Mouse (Mus musculus): ENCODE results near the gene Ptprg. TPM values are rescaled to one million over a fixed set of nuclear protein-coding genes. Genes with fewer than 3 reads are reported as not detected.

Gene Ptprg
- total RNA-seq, 2 experiments from 2014 or later, result 85.9 to 111 TPM

DNA sequence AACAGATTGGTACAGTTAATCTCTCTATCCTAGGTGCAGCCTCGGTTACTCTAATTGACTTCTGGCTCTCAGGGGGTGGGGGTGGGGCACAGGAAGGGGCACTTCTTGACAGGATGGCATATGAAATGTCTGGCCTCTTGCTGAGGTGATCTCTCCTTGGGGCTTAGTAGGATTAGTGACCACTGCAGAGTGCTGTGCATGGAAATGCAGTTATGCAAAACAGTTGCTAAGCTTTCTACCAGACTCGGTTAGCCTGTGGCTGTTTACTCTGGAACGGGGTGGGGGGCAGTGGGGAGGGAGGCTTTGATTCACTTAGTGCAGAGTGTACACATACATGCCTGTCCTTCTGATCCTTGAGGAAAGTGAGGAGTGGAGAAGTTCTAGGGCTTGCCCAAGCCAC is 114.4 kb downstream of the Ptprg start:
- no peak overlapping the region for H3K4me3 ChIP-seq
- H3K27ac ChIP-seq, result no peak overlapping the region
- intact Hi-C loops (cut with DNase I), result no loop called here
- DNase-seq (ENCODE audit: extremely low spot score in 1 of 2, low spot score in 2 of 2), result no peak
- no peak for TF ChIP-seq CTCF (IDR thresholded peaks at IDR 0.05)

GRCm38 (mm10) chr14:11670847-11671246 is 117.5 kb downstream of the Ptprg start:
- H3K27ac ChIP-seq, result no peak overlapping the region
- no peak for TF ChIP-seq CTCF (IDR thresholded peaks at IDR 0.05)
- H3K4me3 ChIP-seq, result no peak overlapping the region
- no peak for DNase-seq (ENCODE audit: extremely low spot score in 1 of 2, low spot score in 2 of 2)
- intact Hi-C loops (cut with DNase I), result no loop called here

DNA sequence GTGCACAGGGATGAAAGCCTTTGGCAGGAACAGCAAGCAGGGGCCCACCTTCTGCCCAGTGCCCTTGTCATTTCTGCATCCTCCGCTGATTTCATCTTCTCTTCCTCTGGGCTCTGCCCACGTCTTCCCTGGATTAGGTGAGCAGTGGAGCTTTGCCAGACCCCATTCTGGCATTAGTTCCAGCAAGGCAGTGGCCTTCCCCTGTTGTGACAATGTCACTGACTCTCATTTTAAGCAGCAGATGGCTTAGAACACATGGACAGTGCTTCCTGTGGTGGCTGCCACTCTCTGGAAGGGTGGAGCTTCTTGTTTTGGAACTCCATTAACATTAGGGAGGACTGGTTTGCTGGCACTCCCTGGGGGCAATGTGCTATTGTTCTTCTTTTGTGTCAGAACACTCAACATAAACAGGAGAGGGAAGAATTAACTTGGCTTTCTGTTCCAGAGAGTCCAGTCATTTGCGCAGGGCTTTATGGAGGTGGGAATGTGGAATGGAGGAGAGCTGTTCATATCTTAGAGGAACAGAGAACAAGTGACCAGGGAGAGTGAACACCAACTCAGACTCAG is 119.7 kb downstream of the Ptprg start:
- TF ChIP-seq CTCF (IDR thresholded peaks at IDR 0.05), result no peak
- no peak overlapping the region for H3K4me3 ChIP-seq
- no peak for DNase-seq (ENCODE audit: extremely low spot score in 1 of 2, low spot score in 2 of 2)
- H3K27ac ChIP-seq, result no peak overlapping the region
- intact Hi-C loops (cut with DNase I), result no loop called here

- no peak overlapping the region for H3K4me3 ChIP-seq
- no peak overlapping the region for H3K27ac ChIP-seq
- intact Hi-C loops (cut with DNase I), result no loop called here
- DNase-seq (ENCODE audit: extremely low spot score in 1 of 2, low spot score in 2 of 2), result no peak
- TF ChIP-seq CTCF (IDR thresholded peaks at IDR 0.05), result no peak
These were observed 124.9 kb downstream of the Ptprg start for GRCm38 (mm10) chr14:11678201-11678600.

- intact Hi-C loops (cut with DNase I), result no loop called here
- no peak overlapping the region for H3K4me3 ChIP-seq
- no peak overlapping the region for H3K27ac ChIP-seq
- TF ChIP-seq CTCF (IDR thresholded peaks at IDR 0.05), result no peak
- DNase-seq (ENCODE audit: extremely low spot score in 1 of 2, low spot score in 2 of 2), result no peak
These were observed 126.4 kb downstream of the Ptprg start for GRCm38 (mm10) chr14:11679741-11680140.

DNA sequence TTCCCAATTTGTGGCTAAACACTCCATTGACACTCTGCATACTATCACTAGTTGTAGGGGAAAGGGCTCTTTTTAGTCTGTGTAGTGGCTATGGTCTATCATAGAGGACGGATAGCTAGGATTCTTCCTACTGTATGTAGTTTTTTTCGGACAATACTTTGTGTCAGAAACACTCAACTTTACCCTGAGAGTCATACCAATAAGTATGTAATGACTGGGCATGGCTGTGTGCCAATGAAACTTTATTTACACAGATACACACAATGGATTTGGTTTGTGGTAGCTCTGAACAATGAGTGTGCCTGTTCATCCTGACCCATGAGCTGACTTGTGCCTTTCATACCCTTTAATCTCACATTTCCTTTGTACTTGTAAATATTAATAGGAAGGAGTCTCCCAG is 127.3 kb downstream of the Ptprg start:
- TF ChIP-seq CTCF (IDR thresholded peaks at IDR 0.05), result no peak
- H3K4me3 ChIP-seq, result no peak overlapping the region
- no peak overlapping the region for H3K27ac ChIP-seq
- DNase-seq (ENCODE audit: extremely low spot score in 1 of 2, low spot score in 2 of 2), result no peak
- intact Hi-C loops (cut with DNase I), result no loop called here

GRCm38 (mm10) chr14:11682441-11682840 is 129.1 kb downstream of the Ptprg start:
- H3K4me3 ChIP-seq, result no peak overlapping the region
- TF ChIP-seq CTCF (IDR thresholded peaks at IDR 0.05), result no peak
- DNase-seq (ENCODE audit: extremely low spot score in 1 of 2, low spot score in 2 of 2), result no peak
- H3K27ac ChIP-seq, result no peak overlapping the region
- intact Hi-C loops (cut with DNase I), result no loop called here

DNA sequence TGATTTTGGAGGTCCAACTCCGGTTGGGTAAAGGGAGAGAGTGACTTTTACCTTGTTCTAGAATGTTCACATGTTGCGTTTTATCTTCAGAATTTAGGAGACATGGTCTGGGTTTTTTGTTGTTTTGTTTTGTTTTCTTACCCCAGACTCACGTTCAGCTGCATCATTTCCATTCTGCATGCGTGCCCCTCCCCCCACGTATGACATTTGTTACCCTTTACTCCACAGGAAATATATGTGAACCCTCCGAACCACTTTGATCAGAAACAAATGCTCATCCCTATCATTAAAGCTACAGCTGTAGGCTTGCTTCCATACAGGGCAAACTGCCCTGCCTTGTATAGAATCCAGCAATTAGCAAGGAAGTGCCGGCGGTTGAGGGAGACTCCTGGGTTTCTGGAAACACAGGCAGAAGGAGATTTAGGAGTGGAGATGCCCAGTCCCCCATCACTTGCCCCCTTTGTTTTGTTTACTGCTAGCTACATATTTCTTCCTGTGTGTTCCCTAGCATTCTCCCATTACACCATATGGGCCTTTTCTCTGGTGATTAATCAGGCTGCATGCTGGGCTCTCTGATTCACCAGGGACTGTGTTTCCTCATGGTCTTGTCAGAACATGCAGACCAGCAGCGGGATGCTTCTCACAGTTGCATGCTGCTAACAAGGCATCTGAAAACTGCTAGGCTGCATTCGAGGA is 130.2 kb downstream of the Ptprg start:
- H3K27ac ChIP-seq, result no peak overlapping the region
- H3K4me3 ChIP-seq, result no peak overlapping the region
- intact Hi-C loops (cut with DNase I), result no loop called here
- DNase-seq (ENCODE audit: extremely low spot score in 1 of 2, low spot score in 2 of 2), result no peak
- no peak for TF ChIP-seq CTCF (IDR thresholded peaks at IDR 0.05)

DNA sequence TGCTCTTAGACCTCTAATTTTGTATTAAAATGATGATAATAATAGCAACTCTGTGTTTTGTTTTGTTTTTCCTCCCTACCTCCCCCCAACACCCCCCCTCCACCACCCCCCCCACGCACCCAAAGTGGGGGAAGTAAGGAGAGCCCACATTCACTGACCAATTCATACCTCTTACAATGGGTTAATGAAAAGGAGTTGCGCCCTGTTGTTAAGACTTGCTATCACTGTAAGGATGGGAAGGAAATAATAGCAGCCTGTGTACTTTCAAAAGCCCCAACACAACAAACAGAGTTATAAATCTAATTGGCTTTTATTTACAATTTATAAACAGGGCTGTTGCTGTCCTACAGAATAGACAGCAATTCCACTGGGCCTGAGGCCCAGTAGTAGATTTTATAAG is 130.8 kb downstream of the Ptprg start:
- DNase-seq (ENCODE audit: extremely low spot score in 1 of 2, low spot score in 2 of 2), result no peak
- TF ChIP-seq CTCF (IDR thresholded peaks at IDR 0.05), result no peak
- Histone ChIP-seq H3K27ac (no peak overlapping the region), H3K4me3 (no peak overlapping the region)
- intact Hi-C loops (cut with DNase I), result no loop called here

DNA sequence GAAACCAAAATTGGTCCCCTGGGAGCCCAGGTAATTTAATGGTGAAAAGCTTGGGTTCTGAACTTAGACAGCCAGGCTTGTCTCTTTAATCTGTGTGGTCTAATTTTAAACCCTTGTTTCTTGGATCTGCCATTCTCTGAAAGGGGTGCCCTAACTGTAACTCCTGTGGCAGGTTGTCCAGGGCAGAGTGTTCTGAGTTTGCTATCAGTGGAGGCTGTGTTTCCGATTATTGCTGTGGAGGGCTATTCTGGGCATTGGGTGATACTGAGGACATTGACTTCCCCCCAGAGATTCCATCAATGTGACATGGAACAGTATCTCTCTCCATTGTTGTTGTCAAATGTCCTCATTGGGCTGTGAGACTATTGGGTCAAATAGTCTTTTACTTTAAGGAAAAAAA is 134.2 kb downstream of the Ptprg start:
- TF ChIP-seq CTCF (IDR thresholded peaks at IDR 0.05), result no peak
- Histone ChIP-seq H3K27ac (no peak overlapping the region), H3K4me3 (no peak overlapping the region)
- DNase-seq (ENCODE audit: extremely low spot score in 1 of 2, low spot score in 2 of 2), result no peak
- intact Hi-C loops (cut with DNase I), result no loop called here

GRCm38 (mm10) chr14:11688142-11688541 is 134.8 kb downstream of the Ptprg start:
- DNase-seq (ENCODE audit: extremely low spot score in 1 of 2, low spot score in 2 of 2), result peak in 1 of 2 experiments; percentile 20
- no peak overlapping the region for H3K4me3 ChIP-seq
- H3K27ac ChIP-seq, result no peak overlapping the region

DNA sequence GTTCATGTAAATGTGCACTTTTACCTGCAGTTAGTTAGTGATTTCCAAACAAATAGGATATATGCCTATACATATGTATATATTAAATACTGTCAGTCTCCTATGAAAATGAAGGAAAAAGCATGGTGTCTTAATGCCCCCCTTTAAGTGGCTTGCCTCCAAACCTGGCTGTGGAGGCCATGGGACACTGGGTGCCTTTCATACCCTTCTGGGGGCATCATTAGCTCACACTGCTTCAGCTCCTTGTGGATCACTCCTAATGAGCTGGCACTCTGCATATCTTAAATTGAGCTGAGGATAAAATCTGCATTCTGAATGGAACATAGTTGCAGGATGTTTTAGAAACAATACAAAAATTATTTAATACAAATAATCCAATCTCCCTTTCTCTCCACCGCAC is 136.7 kb downstream of the Ptprg start:
- no peak for DNase-seq (ENCODE audit: extremely low spot score in 1 of 2, low spot score in 2 of 2)
- intact Hi-C loops (cut with DNase I), result no loop called here
- Histone ChIP-seq H3K27ac (no peak overlapping the region), H3K4me3 (no peak overlapping the region)
- no peak for TF ChIP-seq CTCF (IDR thresholded peaks at IDR 0.05)

More at GRCm38 (mm10) chr14:11688142-11688541, 134.8 kb downstream of the Ptprg start:
- intact Hi-C loops (cut with DNase I), result no loop called here
- TF ChIP-seq CTCF (IDR thresholded peaks at IDR 0.05), result no peak

- intact Hi-C loops (cut with DNase I), result no loop called here
- DNase-seq (ENCODE audit: extremely low spot score in 1 of 2, low spot score in 2 of 2), result no peak
- no peak for TF ChIP-seq CTCF (IDR thresholded peaks at IDR 0.05)
- no peak overlapping the region for H3K4me3 ChIP-seq
- H3K27ac ChIP-seq, result no peak overlapping the region
These were observed 138.2 kb downstream of the Ptprg start for GRCm38 (mm10) chr14:11691531-11691930.
